Mouse (Mus musculus) hematopoietic stem cell, adult 5-6 weeks (primary cell): ENCODE measurements around the gene Lurap1l. TPM values are rescaled to one million over a fixed set of nuclear protein-coding genes. Genes with fewer than 3 reads are reported as not detected.
A peak's percentile ranks its signal among the peaks of the same experiment; 100 is the strongest.

ENCODE experiments used
- ATAC-seq, 2 experiments: fragments of 125-278 bp in 1 of 2; replicated peaks in 1 of 2; 2 replicates each; pipeline ENCODE4 v1.8.0; 2016 to 2017; ENCODE audit warnings: inconsistent platforms in 2 of 2, mild to moderate bottlenecking in 2 of 2, moderate number of reproducible peaks in 2 of 2, low read depth in 1 of 2, moderate TSS enrichment in 1 of 2; ENCODE audit not compliant: low FRiP score in 2 of 2, poor library complexity in 2 of 2, severe bottlenecking in 2 of 2, insufficient read depth in 1 of 2, low TSS enrichment in 1 of 2
- total RNA-seq: library from RNA; stranded (forward); fragments of 172-1452, 232-1000 nt; gene quantifications from 2 replicates; pipeline ENCODE4 v1.2.3, GENCODE M21; 2017

Lurap1l gene
- not detected in 2 replicates for total RNA-seq

DNA sequence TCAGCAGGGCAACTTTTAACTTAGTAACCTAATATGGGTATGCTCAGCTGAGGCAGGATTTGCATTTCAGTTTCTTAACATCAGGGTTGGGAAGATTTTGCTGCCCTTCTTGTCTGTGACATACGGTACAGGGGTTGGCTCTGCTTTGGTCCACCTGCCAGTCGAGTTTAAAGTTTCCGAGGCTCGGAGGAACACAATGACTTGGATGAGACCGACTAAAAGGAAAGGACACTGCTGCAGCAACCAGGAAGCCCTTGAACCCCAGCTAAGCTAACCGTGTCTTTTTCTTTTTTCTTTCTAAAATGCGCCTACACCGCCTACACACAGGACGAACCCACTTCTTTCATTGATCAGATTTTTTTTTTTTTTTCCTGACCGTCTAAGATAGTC lies at the start of gene Lurap1l:
TSS of gene Lurap1l (plus strand) at position 166 of the 390 bp plus-strand sequence.
- peak; percentile 12 to 25; a peak in 1 of 4 replicates for ATAC-seq

DNA sequence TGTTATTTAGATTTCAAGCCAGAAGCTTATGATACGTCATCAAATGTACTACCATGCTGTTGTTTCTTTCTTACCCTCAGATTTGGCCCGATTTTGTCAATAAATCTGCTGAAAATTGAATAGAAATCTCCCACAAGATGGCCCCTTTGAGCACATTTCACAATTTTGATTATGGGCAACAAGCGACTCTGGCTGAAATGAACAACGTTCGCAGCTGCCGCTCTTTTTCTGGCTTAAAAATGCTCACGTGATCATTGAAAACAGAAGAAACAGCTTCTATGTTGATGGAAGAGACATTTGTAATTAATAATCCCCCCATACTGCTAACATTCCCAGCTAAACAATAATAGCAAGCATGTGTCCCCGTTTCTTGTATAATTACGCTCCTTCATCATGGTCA lies 47.5 kb upstream of the Lurap1l start:
- no peak for ATAC-seq

DNA sequence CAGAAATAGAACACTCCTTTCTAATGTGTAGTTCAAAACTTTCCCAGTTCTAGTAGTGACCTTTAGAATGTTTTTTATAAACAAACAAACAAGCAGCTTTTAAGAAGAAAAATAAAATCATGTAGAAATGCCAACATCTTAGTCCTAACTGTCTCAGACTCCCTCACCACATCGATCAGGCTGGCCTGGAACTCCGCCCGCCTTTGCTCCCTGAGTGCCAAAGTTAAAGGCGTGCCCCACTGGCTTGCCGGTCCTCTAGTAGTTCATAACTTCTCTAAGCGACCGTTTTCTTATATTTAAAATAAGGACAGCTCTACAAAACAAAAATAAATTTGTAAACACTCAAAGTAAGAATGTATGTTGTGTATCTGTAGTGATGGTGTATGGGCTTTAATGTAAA lies 46.5 kb upstream of the Lurap1l start:
- ATAC-seq, result no peak

DNA sequence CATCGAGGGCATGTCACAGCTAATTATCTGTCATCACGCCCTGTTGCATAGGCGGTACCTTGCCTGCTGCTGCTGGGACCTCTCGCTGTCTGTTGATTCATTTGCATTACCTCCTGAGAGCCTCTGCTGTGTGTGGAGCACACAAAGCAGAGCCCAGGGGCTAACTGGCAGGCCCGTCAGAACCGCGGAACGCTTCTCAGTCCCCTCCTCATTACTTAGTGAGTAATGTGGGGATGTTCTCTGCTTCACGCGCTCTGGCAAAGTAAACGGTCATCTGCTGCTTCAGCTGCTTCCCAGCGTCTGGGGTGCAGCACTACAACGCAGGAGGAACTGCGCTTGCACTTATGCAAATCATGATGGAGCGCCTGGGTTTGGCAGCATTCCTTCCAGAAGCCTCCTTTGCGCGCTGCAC lies 45.9 kb upstream of the Lurap1l start:
- ATAC-seq, result peak; percentile 45 to 53; a peak in 3 of 4 replicates

DNA sequence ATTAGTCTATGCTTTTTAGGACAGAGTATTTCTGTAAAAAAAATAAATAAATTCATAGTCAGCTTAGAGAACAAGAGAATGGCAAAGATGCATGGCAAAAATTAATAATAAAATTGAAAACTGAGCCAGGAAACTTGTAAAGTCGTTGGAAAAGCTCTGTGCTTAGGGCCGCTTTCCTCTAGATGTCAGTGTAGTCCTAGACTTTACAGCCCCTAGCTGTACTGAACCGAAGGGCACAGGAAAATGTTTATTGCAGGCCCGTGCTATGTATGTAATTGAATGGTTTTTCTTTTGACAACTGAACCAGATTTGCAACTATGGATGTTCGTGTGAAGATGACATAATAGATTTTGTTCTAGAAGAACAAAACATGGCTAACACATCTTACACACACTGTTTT lies 44.4 kb upstream of the Lurap1l start:
- ATAC-seq, result peak in 1 of 2 experiments; percentile 69; a peak in 1 of 4 replicates

DNA sequence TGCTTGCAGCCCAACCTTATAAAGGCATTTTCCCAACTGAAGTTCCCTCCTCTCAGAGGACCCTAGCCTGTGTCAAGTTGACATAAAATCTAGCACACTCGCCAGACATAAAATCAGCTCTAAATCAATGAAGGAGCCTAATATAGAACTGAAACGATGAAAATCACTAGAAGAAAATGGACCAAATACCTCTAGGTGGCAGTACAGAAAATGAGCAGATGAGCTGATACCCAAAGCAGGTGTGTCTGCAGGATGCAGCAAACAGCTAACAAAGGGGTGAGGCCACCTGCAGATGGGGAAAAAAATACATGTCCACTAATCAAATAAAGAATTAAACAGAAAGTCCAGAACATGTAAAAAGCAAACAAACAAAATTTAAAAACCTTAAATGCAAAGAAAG lies 40.8 kb upstream of the Lurap1l start:
- ATAC-seq, result no peak

DNA sequence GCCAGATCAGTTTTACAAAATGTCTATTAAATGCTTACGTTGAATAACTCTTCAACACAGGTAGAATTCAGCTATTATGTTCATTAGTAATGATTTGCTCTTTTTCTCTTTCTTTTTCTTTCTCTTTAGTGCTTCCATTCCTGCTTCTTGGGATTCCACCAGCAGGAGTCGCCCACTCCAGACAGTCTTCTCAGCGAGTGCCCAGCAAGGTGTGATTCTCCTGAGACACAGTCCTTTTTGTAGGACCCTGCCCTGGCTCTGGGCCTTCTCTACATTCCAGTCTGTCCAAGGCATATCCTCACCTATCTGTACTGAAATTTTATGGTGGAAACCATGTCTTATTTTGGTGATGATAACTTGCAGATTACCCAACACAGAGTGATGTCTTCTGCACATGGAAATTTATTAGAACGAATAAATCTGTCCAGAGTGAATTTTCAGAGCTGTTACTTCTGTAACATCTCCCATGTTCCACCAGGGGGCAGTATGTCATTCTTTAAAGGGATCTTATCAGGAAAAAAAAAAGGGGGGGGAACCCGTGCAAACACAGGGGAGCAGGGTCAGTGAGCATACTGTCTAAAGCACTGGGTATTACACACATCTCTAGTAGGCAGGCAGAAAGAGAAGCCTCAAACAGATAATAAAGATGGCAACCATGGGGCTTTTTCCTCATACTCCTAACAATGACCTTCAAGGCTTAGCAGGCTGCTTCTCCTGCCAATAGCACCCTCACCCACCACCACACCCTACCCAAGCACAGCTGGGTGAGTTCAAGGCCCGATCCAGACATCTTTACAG lies 37.4 kb upstream of the Lurap1l start:
- peak in 1 of 2 experiments; percentile 59; a peak in 2 of 4 replicates for ATAC-seq

DNA sequence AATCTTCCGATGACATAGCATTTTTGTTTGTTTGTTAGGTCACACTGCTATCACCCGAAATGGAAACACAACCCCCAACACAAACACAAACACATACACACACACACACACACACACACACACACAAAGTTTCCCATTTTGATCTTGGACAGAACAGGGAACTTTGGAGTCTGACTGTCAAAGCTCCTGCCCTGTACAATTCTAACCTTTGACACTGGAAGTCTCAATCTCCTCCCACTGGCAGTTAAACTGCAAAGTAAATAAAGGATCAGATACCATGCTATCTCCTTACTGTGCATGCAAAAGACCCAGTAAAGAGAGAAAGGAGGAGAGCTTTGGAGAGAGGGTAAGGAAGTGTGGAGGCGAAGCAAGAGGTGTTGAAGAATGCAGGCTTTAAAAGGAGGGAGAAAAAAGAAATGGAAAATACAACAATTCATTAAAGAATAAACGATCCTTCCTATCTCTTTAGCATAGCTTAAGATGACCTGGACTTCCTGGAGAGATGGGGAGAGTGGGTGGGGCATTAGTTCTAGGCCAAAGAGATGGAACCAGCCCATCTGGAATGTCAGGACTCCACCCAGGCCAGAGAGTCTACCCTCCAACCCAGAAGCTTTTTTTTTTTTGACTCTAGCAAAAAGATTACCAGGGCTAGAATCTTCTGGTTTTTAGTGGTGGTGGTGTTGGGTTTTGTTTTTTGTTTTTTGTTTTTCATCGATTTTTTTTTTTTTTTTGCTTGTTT lies 36.2 kb upstream of the Lurap1l start:
- no peak for ATAC-seq

DNA sequence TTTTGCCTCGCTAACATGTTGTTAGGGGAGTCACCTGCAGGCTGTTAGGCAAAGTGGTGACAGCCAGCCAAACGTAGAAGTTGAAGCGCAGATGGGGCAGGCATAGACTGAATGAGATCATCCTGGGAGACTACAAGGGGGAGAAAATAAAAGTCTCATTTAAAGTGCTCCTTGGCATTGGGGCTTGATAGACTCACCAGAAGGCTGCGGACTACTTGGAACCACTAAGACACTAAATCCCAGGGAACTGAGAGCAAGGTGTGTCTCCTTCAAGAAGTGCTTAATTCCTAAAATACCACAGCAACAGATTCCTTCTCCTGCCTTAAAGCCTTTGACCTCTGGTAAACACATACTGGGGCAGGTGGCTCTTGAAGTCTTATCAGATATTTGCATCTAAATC lies 35.4 kb upstream of the Lurap1l start:
- no peak for ATAC-seq

DNA sequence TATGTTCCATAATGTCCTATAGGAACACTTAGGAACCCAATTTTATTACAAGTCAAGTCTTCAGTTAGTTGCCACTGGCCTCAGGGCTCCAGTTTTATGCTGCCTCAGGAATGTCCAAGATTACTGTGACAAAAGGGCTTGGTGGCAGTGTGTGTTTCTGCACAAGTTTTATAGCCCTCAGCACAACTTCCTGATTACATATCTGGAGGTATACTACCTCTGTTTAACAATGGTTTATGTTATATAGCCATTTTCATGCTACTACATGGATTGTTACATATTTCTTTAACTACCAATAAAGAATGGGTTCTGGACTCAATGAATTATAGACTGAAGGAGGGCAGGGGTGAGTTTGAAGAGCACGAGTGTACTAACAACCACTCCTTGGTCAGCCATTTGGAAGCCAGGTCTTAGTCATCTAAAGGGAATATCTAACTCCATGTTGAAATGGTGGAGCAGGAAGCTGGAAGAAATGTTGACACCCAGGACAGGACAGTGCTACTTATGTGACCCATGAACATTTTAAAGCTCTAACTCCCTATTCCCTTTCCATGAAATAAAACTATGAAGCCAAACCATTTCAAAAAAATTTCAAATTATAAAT lies 28.3 kb upstream of the Lurap1l start:
- no peak for ATAC-seq

DNA sequence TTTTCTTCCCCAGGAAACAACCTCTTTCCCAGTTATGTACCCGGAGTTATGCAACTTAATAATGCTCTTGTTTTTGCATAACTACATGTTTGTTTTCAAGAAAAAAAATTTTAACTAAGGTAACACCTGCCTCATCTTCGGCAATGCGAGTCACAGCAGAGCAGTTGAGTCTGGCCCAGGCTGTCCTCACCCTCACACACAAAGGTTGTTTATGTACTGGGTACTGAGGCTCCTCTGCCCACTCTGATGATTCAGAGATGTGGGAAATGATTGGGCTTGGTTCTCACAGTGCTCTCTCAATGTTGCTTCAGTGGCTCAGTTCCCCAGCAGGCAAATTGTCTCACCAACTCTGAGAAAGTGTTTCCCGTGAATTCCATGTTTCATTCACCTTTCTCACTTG lies 23.8 kb upstream of the Lurap1l start:
- ATAC-seq, result no peak

DNA sequence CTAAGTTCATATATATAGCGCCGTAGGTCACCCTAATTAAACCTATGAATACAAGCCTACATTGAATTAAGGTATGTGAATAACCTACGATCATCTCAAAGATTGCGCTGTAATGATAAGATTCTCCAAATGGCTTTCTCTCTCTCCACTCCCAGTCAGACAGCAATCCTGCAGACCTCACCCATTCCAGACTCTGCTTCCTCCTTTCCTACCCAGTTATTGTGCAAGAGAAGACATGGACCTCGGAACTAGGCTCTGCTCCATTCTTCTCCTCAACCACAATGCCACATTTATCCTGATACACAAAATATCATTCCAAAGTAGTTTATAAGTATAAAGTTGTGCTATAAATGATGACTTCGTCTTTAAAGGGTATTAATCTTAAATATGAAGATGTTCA lies 19.4 kb upstream of the Lurap1l start:
- ATAC-seq, result no peak

DNA sequence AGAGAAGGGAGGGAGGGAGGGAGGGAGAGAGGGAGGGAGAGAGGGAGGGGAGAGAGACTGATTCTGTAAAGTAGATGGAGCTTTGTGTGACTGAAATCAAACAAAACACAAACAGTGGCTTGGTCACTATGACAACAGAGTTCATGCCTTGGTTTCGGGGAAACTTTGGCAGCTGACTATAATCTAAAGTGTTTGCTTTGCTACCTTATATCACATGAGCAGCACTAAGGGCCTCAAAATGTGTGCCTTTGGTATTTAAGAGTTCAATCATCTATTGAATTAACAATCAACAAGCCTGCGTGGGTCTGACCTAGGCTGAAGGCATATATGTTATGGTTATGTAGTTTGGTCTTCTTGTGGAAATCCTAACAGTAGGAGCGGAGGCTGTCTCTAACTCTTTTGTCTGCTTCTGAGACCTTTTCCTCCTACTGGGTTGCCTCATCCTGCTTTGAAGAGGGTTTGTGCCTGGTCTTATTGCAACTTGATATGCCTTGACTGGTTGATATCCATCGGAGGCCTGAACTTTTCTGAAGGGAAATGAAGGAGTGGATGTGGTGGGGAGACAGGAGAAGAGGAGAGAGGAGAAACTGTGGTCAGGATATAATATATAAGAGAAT lies 15.1 kb upstream of the Lurap1l start:
- ATAC-seq, result no peak

DNA sequence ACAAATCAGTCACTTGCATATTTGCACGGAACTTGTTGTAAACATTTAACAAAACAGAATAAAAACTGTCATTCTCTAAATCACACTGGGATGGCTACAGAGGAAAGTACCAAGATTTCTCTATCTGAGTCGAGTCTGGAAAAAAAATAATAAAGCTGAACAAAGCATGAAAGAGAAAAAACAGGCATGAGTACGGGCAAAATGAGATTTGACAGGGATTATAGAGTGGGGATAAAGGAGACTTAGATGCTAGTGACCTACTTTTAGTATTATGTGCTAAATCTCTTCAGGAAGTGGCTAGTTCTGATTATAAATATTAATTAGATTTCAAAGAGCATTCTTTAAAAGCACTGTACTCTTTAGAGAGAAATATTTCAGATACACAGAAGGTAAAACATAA lies 3.7 kb upstream of the Lurap1l start:
- ATAC-seq, result no peak

DNA sequence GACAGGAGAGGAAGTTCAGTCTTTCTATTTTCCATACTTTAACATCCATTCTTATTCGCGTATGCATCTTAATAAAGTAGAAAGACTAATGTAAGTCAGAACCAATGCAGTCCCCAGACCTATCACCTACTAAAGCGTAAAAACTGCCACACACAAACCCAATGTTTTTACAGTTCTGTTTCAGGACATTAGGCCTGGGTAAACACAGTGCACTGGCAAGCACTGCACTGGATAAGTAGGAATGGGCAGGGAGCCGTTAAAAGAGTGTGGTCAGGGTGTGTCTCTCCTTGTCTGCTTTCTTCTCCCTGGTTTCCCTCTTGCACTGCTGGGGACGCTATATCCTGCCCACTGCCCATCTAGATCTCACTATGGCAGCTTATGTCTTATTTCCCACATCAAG lies 2.5 kb upstream of the Lurap1l start:
- no peak for ATAC-seq

DNA sequence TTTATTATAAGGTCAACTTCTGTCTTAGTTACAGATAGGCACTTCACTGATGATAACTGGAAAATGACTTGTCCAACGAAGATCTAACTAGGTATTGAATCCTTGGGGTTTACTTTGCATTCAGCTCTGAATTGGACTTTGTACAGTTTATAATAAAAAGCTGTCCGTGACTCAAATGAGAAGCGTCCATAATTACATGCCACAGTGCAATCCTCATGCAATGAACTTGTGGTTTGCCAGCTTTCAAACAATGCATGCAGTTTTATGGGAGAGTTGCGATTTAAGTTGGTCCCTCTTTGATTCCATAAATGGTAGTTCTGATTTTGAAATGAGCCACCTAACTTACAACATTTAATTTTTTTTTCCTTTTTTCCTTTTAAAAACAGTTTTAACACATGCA lies 1.5 kb upstream of the Lurap1l start:
- ATAC-seq, result no peak

DNA sequence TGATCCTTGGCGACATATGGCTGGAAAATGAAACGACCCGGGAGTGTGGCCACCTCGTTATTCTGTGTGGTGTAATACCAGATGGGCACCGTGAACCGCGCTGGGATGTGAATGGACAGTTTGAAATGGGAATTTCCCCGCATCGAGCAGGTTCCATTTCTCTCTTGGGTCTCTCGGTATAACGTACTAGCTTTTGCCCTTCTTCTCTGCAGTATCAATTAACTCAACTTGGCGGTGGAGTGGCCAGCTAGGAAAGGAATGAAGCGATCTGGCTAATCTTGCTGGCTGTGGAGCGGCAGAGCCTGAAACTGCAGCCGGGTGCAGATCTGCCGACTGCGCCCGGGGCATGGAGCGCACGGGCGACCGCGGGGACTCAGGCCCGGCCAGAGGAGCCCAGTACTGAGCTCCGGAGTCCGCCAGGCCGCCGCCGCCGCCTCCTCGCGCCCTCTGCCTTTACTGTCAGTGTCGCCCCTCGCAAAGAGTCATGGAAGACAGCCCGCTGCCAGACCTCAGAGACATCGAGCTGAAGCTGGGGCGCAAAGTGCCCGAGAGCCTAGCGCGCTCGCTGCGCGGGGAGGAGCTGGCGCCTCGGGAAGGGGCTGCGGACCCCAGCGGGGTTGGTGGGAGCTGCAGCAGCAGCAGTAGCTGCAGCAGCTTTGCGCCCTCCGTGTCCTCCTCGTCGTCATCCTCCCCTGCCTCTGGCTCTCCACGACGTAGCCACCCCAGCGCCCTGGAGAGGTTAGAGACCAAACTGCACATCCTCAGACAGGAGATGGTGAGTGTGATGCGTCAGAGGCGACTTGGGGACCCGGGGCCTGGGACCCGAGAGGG lies 640 bp downstream of the Lurap1l start:
- ATAC-seq, result no peak
